Mouse (Mus musculus) adrenal gland, postnatal 36 days (tissue): ENCODE data around the gene Fmo1. TPM values are rescaled to one million over a fixed set of nuclear protein-coding genes. Genes with fewer than 3 reads are reported as not detected.
A peak's percentile ranks its signal among the peaks of the same experiment; 100 is the strongest.

Experiments
- DNase-seq, 2 experiments: peaks; one replicate each; pipeline ENCODE4 v3.0.0; 2021; ENCODE audit warnings: mixed read lengths in 1 of 2
- total RNA-seq, 2 experiments: library from RNA; stranded (reverse); gene quantifications; 2 replicates each; pipeline ENCODE4 v1.2.3; 2021

The Fmo1 gene
- total RNA-seq, 2 experiments from 2014 or later = 158 to 352 TPM

- peak; percentile 11 to 52 for DNase-seq
Measured at GRCm38 (mm10) chr1:162863579-162863978, 2.8 kb downstream of the Fmo1 start.

GRCm38 (mm10) chr1:162862328-162862727 is 4.1 kb downstream of the Fmo1 start:
- no peak for DNase-seq

- DNase-seq = peak; percentile 41 to 53
Measured at GRCm38 (mm10) chr1:162859996-162860605, 6.3 kb downstream of the Fmo1 start.

- peak in 1 of 2 experiments; percentile 13 for DNase-seq
Measured at GRCm38 (mm10) chr1:162859545-162859976, 6.8 kb downstream of the Fmo1 start.

GRCm38 (mm10) chr1:162858748-162859130 is 7.7 kb downstream of the Fmo1 start:
- DNase-seq = peak in 1 of 2 experiments; percentile 35

- DNase-seq = no peak
Measured at GRCm38 (mm10) chr1:162857766-162858747, 8.4 kb downstream of the Fmo1 start.

- no peak for DNase-seq
Measured at GRCm38 (mm10) chr1:162853812-162854482, 12.5 kb downstream of the Fmo1 start.

GRCm38 (mm10) chr1:162847554-162847953 is 18.9 kb downstream of the Fmo1 start:
- no peak for DNase-seq

- peak; percentile 38 to 50 for DNase-seq
Measured at GRCm38 (mm10) chr1:162840211-162840610, 26.2 kb downstream of the Fmo1 start.

- DNase-seq = no peak
Measured at GRCm38 (mm10) chr1:162838976-162839375, 27.4 kb downstream of the Fmo1 start.

GRCm38 (mm10) chr1:162834342-162834741 is 32.1 kb downstream of the Fmo1 start:
- no peak for DNase-seq

- DNase-seq = no peak
Measured at GRCm38 (mm10) chr1:162832574-162832953, 33.8 kb downstream of the Fmo1 start.

- DNase-seq = no peak
Measured at GRCm38 (mm10) chr1:162831838-162832573, 34.4 kb downstream of the Fmo1 start.

- DNase-seq = no peak
Measured at GRCm38 (mm10) chr1:162819280-162819679, 47.1 kb downstream of the Fmo1 start.

GRCm38 (mm10) chr1:162815381-162816127 is 50.9 kb downstream of the Fmo1 start:
- DNase-seq = no peak

GRCm38 (mm10) chr1:162814932-162815331 is 51.5 kb downstream of the Fmo1 start:
- no peak for DNase-seq

GRCm38 (mm10) chr1:162813836-162814156 is 52.6 kb downstream of the Fmo1 start, which contains the start of gene Fmo4:
Gene Fmo4 (minus strand): TSS chr1:162813972.
- peak; percentile 62 to 63 for DNase-seq

- DNase-seq = no peak
Measured at GRCm38 (mm10) chr1:162813143-162813835, 53.1 kb downstream of the Fmo1 start.

GRCm38 (mm10) chr1:162808541-162808940 is 57.9 kb downstream of the Fmo1 start:
- DNase-seq = no peak

- no peak for DNase-seq
Measured at GRCm38 (mm10) chr1:162807441-162807840, 59.0 kb downstream of the Fmo1 start.

GRCm38 (mm10) chr1:162805011-162805410 is 61.4 kb downstream of the Fmo1 start:
- no peak for DNase-seq
